Mouse (Mus musculus) neural tube, embryonic 11.5 days (tissue): ENCODE measurements around the gene Rasl12. TPM values are rescaled to one million over a fixed set of nuclear protein-coding genes. Genes with fewer than 3 reads are reported as not detected.

Experiments used
- ATAC-seq: fragments of 200-750 bp; cut with Nextera tagmentation; 2 replicates; pipeline ENCODE4 v1.8.0; 2017; ENCODE audit warnings: moderate number of reproducible peaks, mild to moderate bottlenecking, moderate TSS enrichment, moderate library complexity; ENCODE audit not compliant: insufficient read depth, low FRiP score, low TSS enrichment
- DNase-seq: peaks from one replicate; pipeline ENCODE4 v3.0.0-alpha.2; 2015; ENCODE audit warnings: low spot score
- H3K27ac ChIP-seq: fragments of 300-500 bp; sonication (generic); 2 replicates; pipeline ENCODE4 v1.5.1; 2014; ENCODE audit warnings: low read depth, mild to moderate bottlenecking, low read length
- H3K27me3 ChIP-seq: fragments of 300-500 bp; sonication (generic); 2 replicates; pipeline ENCODE4 v1.6.1; 2014; ENCODE audit warnings: mild to moderate bottlenecking, low read length, mixed read lengths; ENCODE audit not compliant: control insufficient read depth, insufficient read depth
- H3K36me3 ChIP-seq: fragments of 300-500 bp; sonication (generic); 2 replicates; pipeline ENCODE4 v1.6.1; 2014; ENCODE audit warnings: mild to moderate bottlenecking, low read length, moderate library complexity, mixed read lengths; ENCODE audit not compliant: control insufficient read depth, insufficient read depth
- H3K4me1 ChIP-seq: fragments of 300-500 bp; sonication (generic); 2 replicates; pipeline ENCODE4 v1.6.1; 2014; ENCODE audit warnings: low read length, mixed read lengths; ENCODE audit not compliant: control insufficient read depth, insufficient read depth
- H3K4me2 ChIP-seq: fragments of 300-500 bp; sonication (generic); 2 replicates; pipeline ENCODE4 v1.6.1; 2014; ENCODE audit warnings: low read depth, mild to moderate bottlenecking, moderate library complexity
- H3K4me3 ChIP-seq: fragments of 300-500 bp; sonication (generic); 2 replicates; pipeline ENCODE4 v1.5.1; 2014; ENCODE audit warnings: low read depth, low read length
- H3K9ac ChIP-seq: fragments of 300-500 bp; sonication (generic); 2 replicates; pipeline ENCODE4 v1.6.1; 2014; ENCODE audit warnings: mild to moderate bottlenecking, low read length
- H3K9me3 ChIP-seq: fragments of 300-500 bp; sonication (generic); 2 replicates; pipeline ENCODE4 v1.6.1; 2016; ENCODE audit warnings: low read length; ENCODE audit not compliant: control insufficient read depth
- WGBS: fragments of 180-500 bp; shearing (Covaris S2); extraction: QIAGEN DNeasy Blood & Tissue Kit; methylation state at CpG from one replicate; pipeline ENCODE4 v1.1.7; 2014; 5-methylcytosine and 5-hydroxymethylcytosine counted together
- polyA plus RNA-seq: library from polyadenylated mRNA; unstranded; fragments of >200 nt; fragmentation: Nextera tagmentation; extraction: Ambion mirVana; gene quantifications from 2 replicates; pipeline ENCODE4 v1.2.1, GENCODE M21; 2014

The Rasl12 gene
- polyA plus RNA-seq, 1 experiment from 2014 or later = 6.9 TPM

DNA sequence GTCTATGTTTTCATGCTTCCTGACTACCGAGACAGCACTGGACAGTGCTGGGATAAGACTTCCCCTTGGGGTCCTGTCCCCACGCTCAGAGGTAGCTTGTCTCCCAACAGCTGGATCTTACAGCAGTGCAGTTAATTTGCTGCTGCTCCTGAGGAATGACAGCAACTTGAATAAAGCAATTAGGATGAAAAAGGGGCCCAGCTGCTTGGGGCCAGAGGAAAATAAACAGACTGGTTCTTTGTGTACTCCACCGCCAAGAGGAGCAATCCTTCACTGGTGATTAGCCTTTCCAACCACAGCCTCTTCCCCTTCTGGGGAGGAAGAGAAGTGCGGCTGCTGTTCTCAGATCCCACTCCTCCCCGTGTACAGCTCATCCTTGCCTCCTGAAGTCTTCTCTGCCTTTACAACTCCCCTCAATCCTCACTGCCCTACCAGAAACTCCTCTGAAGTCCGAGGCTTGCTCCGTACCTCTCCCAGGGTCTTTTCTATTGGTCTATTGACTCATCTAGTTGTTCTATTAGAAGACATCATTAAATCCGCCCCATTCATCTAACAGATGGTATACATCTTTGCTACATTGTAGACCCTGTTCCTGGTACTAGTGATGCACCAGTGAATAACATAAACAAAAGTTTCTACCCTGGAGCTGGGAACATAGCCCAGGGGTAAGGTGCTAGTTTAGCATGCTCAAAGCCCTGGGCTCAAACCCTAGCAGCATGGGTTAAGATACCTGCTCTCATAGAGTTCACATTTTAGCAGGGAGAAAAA, 11.7 kb upstream of the Rasl12 start:
- ATAC-seq = no peak
- Histone ChIP-seq H3K4me2 (no peak overlapping the region), H3K27ac (no peak overlapping the region), H3K27me3 (peaks cover 17% of the 10 kb centered on the region), H3K9ac (no peak overlapping the region), H3K9me3 (no peaks in the 10 kb centered on the region), H3K4me3 (no peak overlapping the region), H3K4me1 (0 out of 2 replicates have a peak, but pooled peaks cover 4% of the 10 kb centered on the region), H3K36me3 (no peaks in the 10 kb centered on the region)
- peak; percentile 32 for DNase-seq
- 17% methylated on average over 8 of the region's 8 CpGs for WGBS

DNA sequence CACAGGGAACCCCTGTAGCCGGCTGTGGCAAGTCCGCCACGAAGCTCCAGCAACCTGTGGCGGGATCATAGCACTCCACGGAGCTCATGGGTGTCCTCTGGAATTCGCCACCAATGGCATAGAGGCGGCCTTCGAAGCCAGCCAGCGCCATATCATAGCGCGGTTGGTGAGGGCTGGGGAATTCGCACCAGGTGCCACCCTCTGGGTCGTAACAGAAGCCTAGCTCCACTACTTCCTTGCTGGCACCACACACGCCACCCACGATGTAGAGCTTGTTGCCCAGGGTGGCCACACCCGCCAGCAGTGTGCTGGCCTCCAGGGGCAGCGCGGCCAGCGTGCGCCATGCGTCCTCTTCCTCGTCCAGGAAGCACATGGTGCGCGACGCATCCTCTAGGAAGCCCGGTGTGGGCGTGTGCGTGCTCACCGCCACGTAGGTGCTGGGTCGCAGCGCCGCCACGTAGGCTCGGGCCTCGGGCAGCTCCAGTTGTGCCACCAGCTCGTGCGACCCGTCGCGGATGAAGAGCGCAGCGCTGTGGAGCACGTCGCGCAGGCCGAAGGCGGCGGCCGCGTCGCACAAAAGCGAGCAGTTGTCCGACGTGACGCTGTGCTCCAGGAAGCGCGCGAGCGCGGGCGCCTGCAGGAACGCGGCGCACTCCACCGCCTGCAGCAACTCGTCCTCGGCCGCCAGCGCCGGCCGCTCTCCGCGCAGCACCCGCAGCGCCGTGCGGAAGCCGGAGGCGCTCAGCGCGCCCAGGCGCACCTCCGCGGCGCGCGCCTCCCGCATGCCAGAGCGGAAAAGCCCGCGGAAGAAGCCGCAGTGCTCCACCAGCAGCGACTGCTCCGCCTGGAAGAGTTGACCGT, 7.3 kb upstream of the Rasl12 start:
- Histone ChIP-seq H3K36me3 (no peaks in the 10 kb centered on the region), H3K9me3 (no peaks in the 10 kb centered on the region), H3K9ac (peak overlapping the region; percentile 22), H3K4me2 (peak overlapping the region; percentile 46), H3K4me3 (peak overlapping the region; percentile 34), H3K27ac (no peak overlapping the region), H3K27me3 (peaks cover 29% of the 10 kb centered on the region), H3K4me1 (0 out of 2 replicates have a peak, but pooled peaks cover 4% of the 10 kb centered on the region)
- ATAC-seq (no peak), DNase-seq (peak; percentile 46)
- 16% methylated on average over 88 of the region's 96 CpGs for WGBS

- peaks cover 29% of the 10 kb centered on the region for H3K27me3 ChIP-seq
- H3K9me3 ChIP-seq = no peaks in the 10 kb centered on the region
- 38% methylated on average over 8 of the region's 8 CpGs for WGBS
- DNase-seq = no peak
- no peaks in the 10 kb centered on the region for H3K36me3 ChIP-seq
- H3K27ac ChIP-seq = no peak within 1 kb of the TSS
- peak within 1 kb of the TSS; percentile 22 for H3K9ac ChIP-seq
- 0 out of 2 replicates have a peak, but pooled peaks cover 4% of the 10 kb centered on the region for H3K4me1 ChIP-seq
- H3K4me3 ChIP-seq = peak within 1 kb of the TSS; percentile 34
- no peak for ATAC-seq
- peak within 1 kb of the TSS; percentile 46 for H3K4me2 ChIP-seq
Observed at GRCm38 (mm10) chr9:65391613-65391964, 6.7 kb upstream of the Rasl12 start, which contains the start of gene Kbtbd13. Gene Kbtbd13, minus strand, starts transcription at chr9:65391652.

- no peaks in the 10 kb centered on the region for H3K9me3 ChIP-seq
- no peaks in the 10 kb centered on the region for H3K36me3 ChIP-seq
- H3K4me2 ChIP-seq = no peak overlapping the region
- no peak overlapping the region for H3K4me3 ChIP-seq
- peaks cover 29% of the 10 kb centered on the region for H3K27me3 ChIP-seq
- DNase-seq = peak; percentile 73
- H3K4me1 ChIP-seq = 0 out of 2 replicates have a peak, but pooled peaks cover 4% of the 10 kb centered on the region
- no peak for ATAC-seq
- no peak overlapping the region for H3K9ac ChIP-seq
- no peak overlapping the region for H3K27ac ChIP-seq
- 32% methylated on average over 6 of the region's 6 CpGs for WGBS
Observed at GRCm38 (mm10) chr9:65392638-65393364, 5.5 kb upstream of the Rasl12 start.

DNA sequence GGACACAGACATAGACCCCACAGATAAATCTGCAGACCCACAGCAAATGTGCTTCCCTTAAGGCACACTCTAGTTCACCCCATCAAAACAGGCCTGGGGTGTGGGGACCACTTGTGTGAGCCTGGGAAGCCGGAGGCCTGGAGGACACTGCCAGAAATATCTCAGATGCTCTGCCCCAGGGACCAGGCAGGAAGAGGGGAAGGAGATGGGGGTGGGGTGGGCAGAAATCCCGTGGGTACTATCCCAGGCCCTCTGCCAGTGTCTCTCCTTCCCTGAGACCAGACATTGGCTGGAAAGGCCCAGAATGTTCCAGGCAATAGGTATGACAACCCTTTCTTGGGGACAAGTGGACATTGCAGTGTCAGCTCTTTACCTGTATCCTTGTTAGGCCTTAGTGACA, 4.7 kb upstream of the Rasl12 start:
- peaks cover 29% of the 10 kb centered on the region for H3K27me3 ChIP-seq
- no peak overlapping the region for H3K4me2 ChIP-seq
- H3K36me3 ChIP-seq = no peaks in the 10 kb centered on the region
- no peaks in the 10 kb centered on the region for H3K9me3 ChIP-seq
- no peak overlapping the region for H3K27ac ChIP-seq
- no peak overlapping the region for H3K9ac ChIP-seq
- DNase-seq (no peak), ATAC-seq (no peak)
- no peak overlapping the region for H3K4me3 ChIP-seq
- peaks cover 4% of the 10 kb centered on the region; the same call in 1 of the 2 replicates for H3K4me1 ChIP-seq
- WGBS = 58% methylated on average over 2 of the region's 2 CpGs

- H3K9me3 ChIP-seq = no peaks in the 10 kb centered on the region
- H3K27me3 ChIP-seq = peaks cover 29% of the 10 kb centered on the region
- H3K4me3 ChIP-seq = no peak overlapping the region
- no peaks in the 10 kb centered on the region for H3K36me3 ChIP-seq
- H3K4me1 ChIP-seq = peaks cover 4% of the 10 kb centered on the region; the same call in 1 of the 2 replicates
- WGBS = 68% methylated on average over 2 of the region's 2 CpGs
- ATAC-seq (no peak), DNase-seq (no peak)
- no peak overlapping the region for H3K27ac ChIP-seq
- no peak overlapping the region for H3K9ac ChIP-seq
- no peak overlapping the region for H3K4me2 ChIP-seq
Observed at GRCm38 (mm10) chr9:65394360-65394759, 3.9 kb upstream of the Rasl12 start.

GRCm38 (mm10) chr9:65399934-65400333, 1.6 kb downstream of the Rasl12 start:
- ATAC-seq (no peak), DNase-seq (no peak)
- no peaks in the 10 kb centered on the region for H3K9me3 ChIP-seq
- H3K27me3 ChIP-seq = no peaks in the 10 kb centered on the region
- H3K36me3 ChIP-seq = no peaks in the 10 kb centered on the region
- WGBS = 89% methylated on average over 6 of the region's 6 CpGs
- H3K27ac ChIP-seq = no peak overlapping the region
- no peaks in the 10 kb centered on the region; the same call in 1 of the 2 replicates for H3K4me1 ChIP-seq
- H3K9ac ChIP-seq = no peak overlapping the region
- H3K4me3 ChIP-seq = no peak overlapping the region
- H3K4me2 ChIP-seq = no peak overlapping the region

GRCm38 (mm10) chr9:65404331-65405183, 6.3 kb downstream of the Rasl12 start:
- 83% methylated on average over 15 of the region's 15 CpGs for WGBS

More at GRCm38 (mm10) chr9:65404331-65405183, 6.3 kb downstream of the Rasl12 start:
- H3K27ac ChIP-seq = no peak overlapping the region
- no peak for DNase-seq
- H3K4me2 ChIP-seq = no peak overlapping the region
- no peak overlapping the region for H3K4me3 ChIP-seq
- H3K9ac ChIP-seq = no peak overlapping the region
- H3K27me3 ChIP-seq = no peaks in the 10 kb centered on the region
- H3K9me3 ChIP-seq = no peaks in the 10 kb centered on the region
- no peaks in the 10 kb centered on the region for H3K36me3 ChIP-seq
- H3K4me1 ChIP-seq = no peaks in the 10 kb centered on the region
- ATAC-seq = no peak
